Mouse (Mus musculus) hematopoietic stem cell, adult 5-6 weeks (primary cell): Measurements from ENCODE around the gene Gnptg. TPM values are rescaled to one million over a fixed set of nuclear protein-coding genes. Genes with fewer than 3 reads are reported as not detected.

Experiments used
- ATAC-seq, 2 experiments: fragments of 125-278 bp in 1 of 2; replicated peaks in 1 of 2; 2 replicates each; pipeline ENCODE4 v1.8.0; 2016 to 2017; ENCODE audit warnings: inconsistent platforms in 2 of 2, mild to moderate bottlenecking in 2 of 2, moderate number of reproducible peaks in 2 of 2, low read depth in 1 of 2, moderate TSS enrichment in 1 of 2; ENCODE audit not compliant: low FRiP score in 2 of 2, poor library complexity in 2 of 2, severe bottlenecking in 2 of 2, insufficient read depth in 1 of 2, low TSS enrichment in 1 of 2
- total RNA-seq: library from RNA; stranded (forward); fragments of 172-1452, 232-1000 nt; gene quantifications from 2 replicates; pipeline ENCODE4 v1.2.3, GENCODE M21; 2017

Gene Gnptg
- 16.6 and 21.9 TPM in 2 replicates for total RNA-seq

- ATAC-seq = peak; percentile 55 to 85
These were observed at the start of gene Gnptg, which contains the start of gene Tsr3 for GRCm38 (mm10) chr17:25239695-25240636. TSS of gene Gnptg (minus strand) at chr17:25240124. TSS of gene Tsr3 (plus strand) at chr17:25240170.

- ATAC-seq = peak in 1 of 2 experiments; percentile 74; a peak in 3 of 4 replicates
These were observed 48.9 kb upstream of the Gnptg start for GRCm38 (mm10) chr17:25288842-25289241.

GRCm38 (mm10) chr17:25285033-25285432, 45.1 kb upstream of the Gnptg start:
- peak; percentile 62 to 81; a peak in 3 of 4 replicates for ATAC-seq

GRCm38 (mm10) chr17:25282133-25282532, 42.2 kb upstream of the Gnptg start:
- peak; percentile 48 to 56; a peak in 3 of 4 replicates for ATAC-seq

GRCm38 (mm10) chr17:25275833-25276232, 35.9 kb upstream of the Gnptg start:
- no peak for ATAC-seq

GRCm38 (mm10) chr17:25274571-25275346, 34.8 kb upstream of the Gnptg start, which contains the start of gene Ube2i:
TSS of gene Ube2i (minus strand) at chr17:25274622.
- no peak for ATAC-seq

GRCm38 (mm10) chr17:25273706-25274501, 34.0 kb upstream of the Gnptg start:
- ATAC-seq = peak; percentile 70 to 78

- peak; percentile 63 for ATAC-seq
These were observed 33.2 kb upstream of the Gnptg start for GRCm38 (mm10) chr17:25272951-25273705.

- no peak for ATAC-seq
These were observed 32.4 kb upstream of the Gnptg start for GRCm38 (mm10) chr17:25272326-25272725.

GRCm38 (mm10) chr17:25270795-25271335, 30.9 kb upstream of the Gnptg start:
- no peak for ATAC-seq

- ATAC-seq = no peak
These were observed 24.5 kb upstream of the Gnptg start for GRCm38 (mm10) chr17:25264453-25264852.

- no peak for ATAC-seq
These were observed 17.9 kb upstream of the Gnptg start for GRCm38 (mm10) chr17:25257804-25258261.

- ATAC-seq = no peak
These were observed 16.3 kb upstream of the Gnptg start, which contains the start of gene Baiap3 for GRCm38 (mm10) chr17:25256140-25256754. TSS of gene Baiap3 (minus strand) at chr17:25256364.

GRCm38 (mm10) chr17:25255110-25255509, 15.2 kb upstream of the Gnptg start:
- no peak for ATAC-seq

- no peak for ATAC-seq
These were observed 13.8 kb upstream of the Gnptg start for GRCm38 (mm10) chr17:25253760-25254159.

GRCm38 (mm10) chr17:25252643-25253042, 12.7 kb upstream of the Gnptg start:
- no peak for ATAC-seq
